ENCODE assay signal across 26 mouse cellular contexts in the genomic region with DNA sequence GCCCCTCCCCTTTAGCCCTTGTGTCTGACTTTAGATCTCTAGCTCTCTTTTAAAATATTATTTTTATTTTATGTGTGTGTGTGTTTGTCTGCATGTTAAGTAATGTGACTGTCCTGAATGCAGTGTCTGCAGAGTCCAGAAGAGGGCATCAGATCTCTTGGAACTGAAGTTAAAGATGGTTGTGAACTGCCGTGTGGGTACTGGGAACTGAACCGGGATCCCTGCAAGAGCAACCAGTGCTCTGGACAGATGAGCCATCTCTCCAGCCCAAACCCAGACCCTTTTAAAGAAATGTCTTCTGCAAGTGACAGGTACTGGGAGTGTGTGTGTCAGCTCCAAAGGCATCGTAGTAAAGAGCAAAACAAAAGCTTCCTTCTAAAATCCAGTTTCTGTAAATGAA. TPM values are rescaled to one million over a fixed set of nuclear protein-coding genes. Genes with fewer than 3 reads are reported as not detected.
"Had no signal": no experiment of that assay in that cellular context is flagged by ENCODE, and none has a peak within 500 bp of the region (broad histone marks: within the 10 kb centered on the region; RNA-seq: fewer than 3 reads in every experiment).

No protein-coding gene starts in this region.

- ATAC-seq: hindbrain, postnatal 0 days; intestine, embryonic 15.5 days; intestine, postnatal 0 days; liver, postnatal 0 days had no signal

- H3K4me1 ChIP-seq: liver, embryonic 15.5 days had no signal

- H3K9me3 ChIP-seq: heart, embryonic 10.5 days; heart, embryonic 12.5 days; hindbrain, embryonic 13.5 days; hindbrain, embryonic 15.5 days; intestine, embryonic 15.5 days; kidney, embryonic 15.5 days; limb, embryonic 10.5 days; limb, embryonic 12.5 days; liver, embryonic 15.5 days had no signal

- DNase-seq: gastrocnemius, postnatal 14 days; gastrocnemius, postnatal 36 days; heart, adult 18-20 months; heart, postnatal 10 days; heart, postnatal 36 days; kidney, adult 2 months; kidney, adult 9 months; kidney, postnatal 14 days; kidney, postnatal 36 days; layer of hippocampus, postnatal 36 days; liver; liver, embryonic 13.5 days; liver, postnatal 0 days had no signal

- H3K4me3 ChIP-seq: heart, embryonic 10.5 days; heart, embryonic 12.5 days; hindbrain, embryonic 13.5 days; hindbrain, embryonic 15.5 days; intestine, embryonic 15.5 days; kidney, embryonic 15.5 days; limb, embryonic 10.5 days; limb, embryonic 12.5 days; liver, embryonic 13.5 days; liver, embryonic 15.5 days had no signal

- H3K27ac ChIP-seq: heart, embryonic 10.5 days; hindbrain, embryonic 13.5 days; hindbrain, embryonic 15.5 days; hindbrain, postnatal 0 days; intestine, embryonic 15.5 days; kidney, embryonic 15.5 days; kidney, postnatal 0 days; limb, embryonic 10.5 days; limb, embryonic 12.5 days; liver, embryonic 13.5 days; liver, embryonic 15.5 days had no signal

- H3K27me3 ChIP-seq: heart, embryonic 12.5 days; hindbrain, embryonic 13.5 days; hindbrain, embryonic 15.5 days; intestine, embryonic 15.5 days; kidney, embryonic 15.5 days; limb, embryonic 12.5 days; liver, embryonic 13.5 days; liver, embryonic 15.5 days had no signal

- H3K36me3 ChIP-seq: heart, embryonic 10.5 days; heart, embryonic 12.5 days; hindbrain, embryonic 13.5 days; hindbrain, embryonic 15.5 days; intestine, embryonic 15.5 days; kidney, embryonic 15.5 days; limb, embryonic 10.5 days; limb, embryonic 12.5 days; liver, embryonic 13.5 days; liver, embryonic 15.5 days had no signal

RNA-seq across cellular contexts. Expression of a gene that starts 4.4 kb away (rescaled TPM):
- total RNA-seq: hematopoietic stem cell, adult 5-6 weeks had no signal
